Mouse (Mus musculus) neural tube, embryonic 12.5 days (tissue): ENCODE measurements around the gene Zic1. TPM values are rescaled to one million over a fixed set of nuclear protein-coding genes. Genes with fewer than 3 reads are reported as not detected.

ENCODE experiments used
- ATAC-seq: fragments of 200-750 bp; cut with Nextera tagmentation; 2 replicates; pipeline ENCODE4 v1.8.0; 2017; ENCODE audit warnings: low read depth, mild to moderate bottlenecking, moderate TSS enrichment, moderate library complexity; ENCODE audit not compliant: low FRiP score
- H3K27ac ChIP-seq: fragments of 300-500 bp; sonication (generic); 2 replicates; pipeline ENCODE4 v1.5.1; 2016
- H3K27me3 ChIP-seq: fragments of 300-500 bp; sonication (generic); replicated peaks from 2 replicates; pipeline ENCODE4 v1.6.1; 2016; ENCODE audit warnings: mild to moderate bottlenecking
- H3K36me3 ChIP-seq: fragments of 300-500 bp; sonication (generic); 2 replicates; pipeline ENCODE4 v1.6.1; 2016; ENCODE audit warnings: mild to moderate bottlenecking
- H3K4me1 ChIP-seq: fragments of 300-500 bp; sonication (generic); 2 replicates; pipeline ENCODE4 v1.6.1; 2016
- H3K4me2 ChIP-seq: fragments of 300-500 bp; sonication (generic); replicated peaks from 2 replicates; pipeline ENCODE4 v1.6.1; 2016; ENCODE audit warnings: mild to moderate bottlenecking
- H3K4me3 ChIP-seq: fragments of 300-500 bp; sonication (generic); 2 replicates; pipeline ENCODE4 v1.5.1; 2016
- H3K9ac ChIP-seq: fragments of 300-500 bp; sonication (generic); 2 replicates; pipeline ENCODE4 v1.6.1; 2016; ENCODE audit warnings: mild to moderate bottlenecking
- H3K9me3 ChIP-seq: fragments of 300-500 bp; sonication (generic); 2 replicates; pipeline ENCODE4 v1.6.1; 2016; ENCODE audit warnings: mild to moderate bottlenecking
- WGBS: fragments of 180-500 bp; shearing (Covaris S2); methylation state at CpG from one replicate; pipeline ENCODE4 v1.1.7; 2016; 5-methylcytosine and 5-hydroxymethylcytosine counted together
- polyA plus RNA-seq: library from polyadenylated mRNA; unstranded; fragments of >200 nt; fragmentation: Nextera tagmentation; extraction: Ambion mirVana; gene quantifications from 2 replicates; pipeline ENCODE4 v1.2.1, GENCODE M21; 2016

Gene Zic1
- polyA plus RNA-seq, 1 experiment from 2014 or later, result 19.9 TPM

GRCm38 (mm10) chr9:91355629-91356352 is 9.8 kb downstream of the Zic1 start:
- Histone ChIP-seq H3K4me2 (peak overlapping the region; percentile 59), H3K9me3 (no peaks in the 10 kb centered on the region), H3K9ac (peak overlapping the region; percentile 63; the same call in 1 of the 2 replicates), H3K36me3 (no peaks in the 10 kb centered on the region), H3K4me1 (peaks cover 15% of the 10 kb centered on the region), H3K4me3 (peak overlapping the region; percentile 29), H3K27ac (peak overlapping the region; percentile 57), H3K27me3 (peaks cover 52% of the 10 kb centered on the region)
- peak; percentile 83 for ATAC-seq
- under 1% methylated on average over 33 of the region's 35 CpGs for WGBS

- no peaks in the 10 kb centered on the region for H3K9me3 ChIP-seq
- peak; percentile 17; the same call in 1 of the 2 replicates for ATAC-seq
- H3K36me3 ChIP-seq, result no peaks in the 10 kb centered on the region
- H3K27me3 ChIP-seq, result peaks cover 58% of the 10 kb centered on the region
- peak overlapping the region; percentile 59 for H3K4me2 ChIP-seq
- H3K4me3 ChIP-seq, result peak overlapping the region; percentile 29
- WGBS, result under 1% methylated on average over 7 of the region's 7 CpGs
- peak overlapping the region; percentile 57 for H3K27ac ChIP-seq
- peak overlapping the region; percentile 63 for H3K9ac ChIP-seq
- H3K4me1 ChIP-seq, result peaks cover 15% of the 10 kb centered on the region
Measured at GRCm38 (mm10) chr9:91355270-91355589, 10.4 kb downstream of the Zic1 start.

GRCm38 (mm10) chr9:91354434-91355269 is 11.0 kb downstream of the Zic1 start:
- H3K4me2 ChIP-seq, result peak overlapping the region; percentile 59
- peak overlapping the region; percentile 29 for H3K4me3 ChIP-seq
- 0 out of 2 replicates have a peak, but pooled peaks have one; percentile 0 for ATAC-seq
- no peaks in the 10 kb centered on the region for H3K36me3 ChIP-seq
- H3K9ac ChIP-seq, result peak overlapping the region; percentile 63
- peaks cover 15% of the 10 kb centered on the region for H3K4me1 ChIP-seq
- WGBS, result 3% methylated on average over 22 of the region's 22 CpGs
- H3K27ac ChIP-seq, result peak overlapping the region; percentile 57
- H3K27me3 ChIP-seq, result peaks cover 60% of the 10 kb centered on the region
- H3K9me3 ChIP-seq, result no peaks in the 10 kb centered on the region

- H3K9ac ChIP-seq, result peak overlapping the region; percentile 63
- H3K27ac ChIP-seq, result peak overlapping the region; percentile 53
- H3K4me1 ChIP-seq, result peaks cover 15% of the 10 kb centered on the region
- H3K9me3 ChIP-seq, result no peaks in the 10 kb centered on the region
- H3K27me3 ChIP-seq, result peaks cover 60% of the 10 kb centered on the region
- 4% methylated on average over 37 of the region's 37 CpGs for WGBS
- H3K36me3 ChIP-seq, result no peaks in the 10 kb centered on the region
- ATAC-seq, result no peak
- H3K4me2 ChIP-seq, result peak overlapping the region; percentile 59
- peak overlapping the region; percentile 29 for H3K4me3 ChIP-seq
Measured at GRCm38 (mm10) chr9:91353551-91354433, 11.8 kb downstream of the Zic1 start.

- Histone ChIP-seq H3K4me3 (peak overlapping the region; percentile 14; the same call in 1 of the 2 replicates), H3K4me2 (peak overlapping the region; percentile 59), H3K9ac (peak overlapping the region; percentile 52), H3K4me1 (peaks cover 15% of the 10 kb centered on the region), H3K36me3 (no peaks in the 10 kb centered on the region), H3K27ac (no peak overlapping the region; the same call in 1 of the 2 replicates), H3K27me3 (peaks cover 60% of the 10 kb centered on the region), H3K9me3 (no peaks in the 10 kb centered on the region)
- under 1% methylated on average over 15 of the region's 15 CpGs for WGBS
- ATAC-seq, result no peak
Measured at GRCm38 (mm10) chr9:91352786-91353185, 12.8 kb downstream of the Zic1 start.

- peaks cover 15% of the 10 kb centered on the region for H3K4me1 ChIP-seq
- peak overlapping the region; percentile 52 for H3K9ac ChIP-seq
- H3K27ac ChIP-seq, result no peak overlapping the region
- no peak for ATAC-seq
- H3K27me3 ChIP-seq, result peaks cover 56% of the 10 kb centered on the region
- peak overlapping the region; percentile 59 for H3K4me2 ChIP-seq
- WGBS, result 1% methylated on average over 13 of the region's 13 CpGs
- no peaks in the 10 kb centered on the region for H3K36me3 ChIP-seq
- peak overlapping the region; percentile 32 for H3K4me3 ChIP-seq
- H3K9me3 ChIP-seq, result no peaks in the 10 kb centered on the region
Measured at GRCm38 (mm10) chr9:91351961-91352411, 13.6 kb downstream of the Zic1 start.

- peaks cover 50% of the 10 kb centered on the region for H3K27me3 ChIP-seq
Measured at GRCm38 (mm10) chr9:91351361-91351760, 14.2 kb downstream of the Zic1 start.

GRCm38 (mm10) chr9:91350861-91351291 is 14.7 kb downstream of the Zic1 start:
- Histone ChIP-seq H3K4me1 (peaks cover 13% of the 10 kb centered on the region), H3K4me3 (peak overlapping the region; percentile 30), H3K9ac (peak overlapping the region; percentile 52), H3K27ac (0 out of 2 replicates have a peak overlapping the region, but pooled peaks have one; percentile 2), H3K4me2 (peak overlapping the region; percentile 59), H3K27me3 (peaks cover 47% of the 10 kb centered on the region), H3K36me3 (no peaks in the 10 kb centered on the region), H3K9me3 (no peaks in the 10 kb centered on the region)
- peak; percentile 56 for ATAC-seq
- 0% methylated on average over 14 of the region's 14 CpGs for WGBS

More at GRCm38 (mm10) chr9:91351361-91351760, 14.2 kb downstream of the Zic1 start:
- H3K9me3 ChIP-seq, result no peaks in the 10 kb centered on the region
- ATAC-seq, result no peak
- peak overlapping the region; percentile 30 for H3K4me3 ChIP-seq
- no peaks in the 10 kb centered on the region for H3K36me3 ChIP-seq
- H3K4me1 ChIP-seq, result peaks cover 15% of the 10 kb centered on the region
- 4% methylated on average over 5 of the region's 5 CpGs for WGBS
- peak overlapping the region; percentile 59 for H3K4me2 ChIP-seq
- 0 out of 2 replicates have a peak overlapping the region, but pooled peaks have one; percentile 2 for H3K27ac ChIP-seq
- H3K9ac ChIP-seq, result peak overlapping the region; percentile 52

- Histone ChIP-seq H3K4me1 (peaks cover 9% of the 10 kb centered on the region), H3K9me3 (no peaks in the 10 kb centered on the region), H3K27ac (0 out of 2 replicates have a peak overlapping the region, but pooled peaks have one; percentile 2), H3K4me2 (peak overlapping the region; percentile 59), H3K4me3 (peak overlapping the region; percentile 30), H3K27me3 (peaks cover 41% of the 10 kb centered on the region), H3K36me3 (no peaks in the 10 kb centered on the region), H3K9ac (peak overlapping the region; percentile 52; the same call in 1 of the 2 replicates)
- no peak for ATAC-seq
- WGBS, result under 1% methylated on average over 16 of the region's 16 CpGs
Measured at GRCm38 (mm10) chr9:91350211-91350791, 15.3 kb downstream of the Zic1 start.

GRCm38 (mm10) chr9:91348746-91349145 is 16.9 kb downstream of the Zic1 start:
- H3K27me3 ChIP-seq, result peaks cover 28% of the 10 kb centered on the region
- WGBS, result 40% methylated on average over 1 of the region's 1 CpGs
- peak overlapping the region; percentile 41; the same call in 1 of the 2 replicates for H3K4me2 ChIP-seq
- H3K27ac ChIP-seq, result no peak overlapping the region
- H3K9ac ChIP-seq, result no peak overlapping the region
- no peaks in the 10 kb centered on the region for H3K36me3 ChIP-seq
- no peak overlapping the region for H3K4me3 ChIP-seq
- H3K4me1 ChIP-seq, result peaks cover 1% of the 10 kb centered on the region; the same call in 1 of the 2 replicates
- no peaks in the 10 kb centered on the region for H3K9me3 ChIP-seq
- ATAC-seq, result no peak

- Histone ChIP-seq H3K9me3 (no peaks in the 10 kb centered on the region), H3K36me3 (no peaks in the 10 kb centered on the region), H3K4me3 (no peak overlapping the region), H3K27me3 (peaks cover 20% of the 10 kb centered on the region), H3K4me2 (no peak overlapping the region), H3K27ac (no peak overlapping the region), H3K9ac (no peak overlapping the region), H3K4me1 (no peaks in the 10 kb centered on the region)
- ATAC-seq, result no peak
- 77% methylated on average over 2 of the region's 2 CpGs for WGBS
Measured at GRCm38 (mm10) chr9:91347591-91347990, 18.0 kb downstream of the Zic1 start.
